Mouse (Mus musculus): ENCODE results near the gene Gramd1a. TPM values are rescaled to one million over a fixed set of nuclear protein-coding genes. Genes with fewer than 3 reads are reported as not detected.

Gramd1a gene
- total and polyA plus RNA-seq, 2 experiments from 2014 or later: 25.9 to 53.9 TPM

GRCm38 (mm10) chr7:31125116-31125515 lies 30.6 kb downstream of the Gramd1a start:
- no peak overlapping the region for H3K4me3 ChIP-seq (ENCODE audit: low read depth, low read length)
- H3K4me2 ChIP-seq (ENCODE audit: low read depth, low read length): no peak overlapping the region
- DNase-seq (ENCODE audit: low spot score): no peak
- no peaks in the 10 kb centered on the region for H3K9me3 ChIP-seq (replicated peaks; ENCODE audit: control insufficient read depth, low read length)
- H3K36me3 ChIP-seq (replicated peaks; ENCODE audit: control insufficient read depth, insufficient read depth, low read length): peaks cover 19% of the 10 kb centered on the region
- no peak overlapping the region for H3K27ac ChIP-seq (ENCODE audit: low read depth)
- TF ChIP-seq CTCF (IDR thresholded peaks at IDR 0.05; ENCODE audit: low read depth) (no peak), EP300 (IDR thresholded peaks at IDR 0.05; ENCODE audit: low read depth) (no peak)
- ATAC-seq (ENCODE audit: insufficient read depth, low read depth): no peak
- peaks cover 5% of the 10 kb centered on the region for H3K4me1 ChIP-seq (ENCODE audit: control insufficient read depth, insufficient read depth)
- 0 out of 2 replicates have a peak, but pooled peaks cover 18% of the 10 kb centered on the region for H3K27me3 ChIP-seq (ENCODE audit: control insufficient read depth, insufficient read depth, low read length)
- WGBS: 68% methylated on average over 13 of the region's 13 CpGs
- no peak overlapping the region for H3K9ac ChIP-seq (replicated peaks; ENCODE audit: low read depth, low read length)

DNA sequence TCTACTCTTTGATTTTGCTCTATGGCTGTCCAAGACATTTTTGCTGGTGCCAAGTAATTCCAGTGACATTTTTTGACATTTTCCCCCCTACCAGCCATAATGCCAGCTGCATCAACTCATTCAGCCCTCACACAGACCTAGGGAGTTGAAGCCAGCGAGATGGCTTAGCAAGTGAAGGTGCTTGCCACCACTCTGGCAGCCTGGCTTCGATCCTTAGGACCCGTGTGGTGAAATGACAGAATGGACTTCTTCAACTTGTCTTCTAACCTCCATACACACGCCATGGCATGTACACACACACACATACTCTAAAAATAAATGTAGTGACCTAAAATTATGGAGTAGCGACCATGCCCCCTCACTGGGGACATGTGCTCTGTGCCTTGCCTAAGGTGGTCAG lies 31.3 kb downstream of the Gramd1a start:
- peaks cover 12% of the 10 kb centered on the region for H3K36me3 ChIP-seq (replicated peaks; ENCODE audit: control insufficient read depth, insufficient read depth, low read length)
- peaks cover 5% of the 10 kb centered on the region for H3K4me1 ChIP-seq (ENCODE audit: control insufficient read depth, insufficient read depth)
- H3K9ac ChIP-seq (replicated peaks; ENCODE audit: low read depth, low read length): no peak overlapping the region
- no peak overlapping the region for H3K4me2 ChIP-seq (ENCODE audit: low read depth, low read length)
- H3K27me3 ChIP-seq (ENCODE audit: control insufficient read depth, insufficient read depth, low read length): 0 out of 2 replicates have a peak, but pooled peaks cover 18% of the 10 kb centered on the region
- ATAC-seq (ENCODE audit: insufficient read depth, low read depth): no peak
- WGBS: 77% methylated on average over 5 of the region's 5 CpGs
- no peak overlapping the region for H3K27ac ChIP-seq (ENCODE audit: low read depth)
- H3K9me3 ChIP-seq (replicated peaks; ENCODE audit: control insufficient read depth, low read length): no peaks in the 10 kb centered on the region
- DNase-seq (ENCODE audit: low spot score): no peak
- no peak for TF ChIP-seq CTCF (IDR thresholded peaks at IDR 0.05; ENCODE audit: low read depth)
- no peak for TF ChIP-seq EP300 (IDR thresholded peaks at IDR 0.05; ENCODE audit: low read depth)
- H3K4me3 ChIP-seq (ENCODE audit: low read depth, low read length): no peak overlapping the region

DNA sequence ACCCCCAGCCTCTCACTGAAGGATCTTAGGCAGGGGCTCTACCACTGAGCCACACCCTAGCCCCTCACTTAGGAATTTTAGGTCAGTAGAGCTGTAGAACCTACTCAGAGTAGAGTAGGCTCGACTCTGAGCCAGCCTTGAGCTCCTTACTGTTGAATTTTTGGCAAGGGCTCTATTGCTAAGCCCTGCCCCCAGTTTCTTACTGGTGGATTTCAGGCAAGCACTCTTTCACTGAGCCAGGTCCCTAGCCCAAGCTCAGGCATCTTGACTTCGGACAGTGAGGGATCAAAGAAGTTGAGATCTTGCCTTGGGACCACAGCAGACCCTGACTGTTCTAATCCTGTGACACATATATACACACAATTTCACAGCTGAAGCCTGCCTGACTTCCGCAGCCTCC lies 32.0 kb downstream of the Gramd1a start:
- ATAC-seq (ENCODE audit: insufficient read depth, low read depth) (no peak), DNase-seq (ENCODE audit: low spot score) (no peak)
- Histone ChIP-seq H3K4me3 (ENCODE audit: low read depth, low read length) (no peak overlapping the region), H3K4me2 (ENCODE audit: low read depth, low read length) (no peak overlapping the region), H3K4me1 (ENCODE audit: control insufficient read depth, insufficient read depth) (peaks cover 5% of the 10 kb centered on the region), H3K27me3 (ENCODE audit: control insufficient read depth, insufficient read depth, low read length) (0 out of 2 replicates have a peak, but pooled peaks cover 18% of the 10 kb centered on the region), H3K36me3 (replicated peaks; ENCODE audit: control insufficient read depth, insufficient read depth, low read length) (peaks cover 5% of the 10 kb centered on the region; the same call in 1 of the 2 replicates), H3K27ac (ENCODE audit: low read depth) (no peak overlapping the region), H3K9me3 (replicated peaks; ENCODE audit: control insufficient read depth, low read length) (no peaks in the 10 kb centered on the region), H3K9ac (replicated peaks; ENCODE audit: low read depth, low read length) (no peak overlapping the region)
- 85% methylated on average over 3 of the region's 3 CpGs for WGBS
- TF ChIP-seq EP300 (IDR thresholded peaks at IDR 0.05; ENCODE audit: low read depth) (no peak), CTCF (IDR thresholded peaks at IDR 0.05; ENCODE audit: low read depth) (no peak)

DNA sequence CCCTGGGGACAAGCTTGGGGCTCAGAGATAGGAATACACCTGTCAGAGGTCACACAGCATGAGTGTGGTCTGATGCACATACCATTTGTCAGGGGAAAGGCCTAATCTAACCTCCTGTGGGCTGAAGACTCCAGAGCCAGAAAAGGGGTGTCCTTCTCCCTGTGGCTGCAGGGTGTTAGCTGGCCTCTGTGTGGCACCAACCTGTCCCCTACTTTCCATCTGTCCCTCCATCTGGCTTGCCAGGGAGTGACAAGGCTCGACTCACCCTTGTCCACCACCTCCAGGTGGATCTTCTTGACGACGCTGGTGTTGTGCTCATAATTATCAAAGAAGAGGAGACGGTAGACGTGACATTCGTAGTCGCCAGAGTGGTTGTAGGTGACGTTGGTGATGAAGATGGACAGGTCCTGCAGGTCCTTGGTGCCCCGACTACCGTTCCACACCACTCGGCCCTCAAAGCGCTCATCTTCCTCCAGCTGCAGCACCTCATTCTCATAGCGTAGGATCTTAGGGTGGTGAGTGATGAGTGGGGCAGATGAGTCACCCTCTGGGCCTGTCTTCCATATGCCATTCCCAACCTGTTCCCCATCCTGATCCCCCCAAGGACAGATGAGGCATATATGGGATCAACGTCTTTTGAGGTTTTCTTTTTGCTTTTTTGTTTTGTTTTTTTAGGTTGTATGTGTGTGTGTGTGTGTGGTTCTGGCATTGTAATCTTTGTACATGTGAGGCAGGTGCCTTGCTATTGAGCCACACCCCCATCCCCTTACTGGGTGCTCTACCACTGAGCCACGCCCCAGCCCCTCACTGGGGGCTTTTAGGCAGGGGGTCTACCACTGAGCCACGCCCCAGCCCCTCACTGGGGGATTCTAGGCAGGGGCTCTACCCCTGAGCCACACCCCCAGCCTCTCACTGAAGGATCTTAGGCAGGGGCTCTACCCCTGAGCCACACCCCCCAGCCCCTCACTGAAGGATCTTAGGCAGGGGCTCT lies 32.8 kb downstream of the Gramd1a start:
- H3K27me3 ChIP-seq (ENCODE audit: control insufficient read depth, insufficient read depth, low read length): 0 out of 2 replicates have a peak, but pooled peaks cover 18% of the 10 kb centered on the region
- TF ChIP-seq CTCF (IDR thresholded peaks at IDR 0.05; ENCODE audit: low read depth): no peak
- no peak for TF ChIP-seq EP300 (IDR thresholded peaks at IDR 0.05; ENCODE audit: low read depth)
- H3K4me1 ChIP-seq (ENCODE audit: control insufficient read depth, insufficient read depth): peaks cover 5% of the 10 kb centered on the region
- no peak overlapping the region for H3K4me3 ChIP-seq (ENCODE audit: low read depth, low read length)
- WGBS: 85% methylated on average over 16 of the region's 16 CpGs
- H3K4me2 ChIP-seq (ENCODE audit: low read depth, low read length): no peak overlapping the region
- DNase-seq (ENCODE audit: low spot score): no peak
- H3K36me3 ChIP-seq (replicated peaks; ENCODE audit: control insufficient read depth, insufficient read depth, low read length): no peaks in the 10 kb centered on the region
- H3K27ac ChIP-seq (ENCODE audit: low read depth): no peak overlapping the region
- no peak overlapping the region for H3K9ac ChIP-seq (replicated peaks; ENCODE audit: low read depth, low read length)
- H3K9me3 ChIP-seq (replicated peaks; ENCODE audit: control insufficient read depth, low read length): no peaks in the 10 kb centered on the region
- no peak for ATAC-seq (ENCODE audit: insufficient read depth, low read depth)

GRCm38 (mm10) chr7:31119556-31119955 lies 36.1 kb downstream of the Gramd1a start:
- Histone ChIP-seq H3K4me1 (ENCODE audit: control insufficient read depth, insufficient read depth) (peaks cover 11% of the 10 kb centered on the region), H3K9me3 (replicated peaks; ENCODE audit: control insufficient read depth, low read length) (no peaks in the 10 kb centered on the region), H3K9ac (replicated peaks; ENCODE audit: low read depth, low read length) (no peak overlapping the region), H3K27ac (ENCODE audit: low read depth) (no peak overlapping the region), H3K36me3 (replicated peaks; ENCODE audit: control insufficient read depth, insufficient read depth, low read length) (no peaks in the 10 kb centered on the region), H3K27me3 (ENCODE audit: control insufficient read depth, insufficient read depth, low read length) (0 out of 2 replicates have a peak, but pooled peaks cover 2% of the 10 kb centered on the region), H3K4me3 (ENCODE audit: low read depth, low read length) (no peak overlapping the region), H3K4me2 (ENCODE audit: low read depth, low read length) (no peak overlapping the region)
- DNase-seq (ENCODE audit: low spot score) (no peak), ATAC-seq (ENCODE audit: insufficient read depth, low read depth) (no peak)
- TF ChIP-seq EP300 (IDR thresholded peaks at IDR 0.05; ENCODE audit: low read depth): no peak
- WGBS: 84% methylated on average over 5 of the region's 5 CpGs
